Comparison of ENCODE assay signal across 19 mouse cellular contexts in the genomic region with DNA sequence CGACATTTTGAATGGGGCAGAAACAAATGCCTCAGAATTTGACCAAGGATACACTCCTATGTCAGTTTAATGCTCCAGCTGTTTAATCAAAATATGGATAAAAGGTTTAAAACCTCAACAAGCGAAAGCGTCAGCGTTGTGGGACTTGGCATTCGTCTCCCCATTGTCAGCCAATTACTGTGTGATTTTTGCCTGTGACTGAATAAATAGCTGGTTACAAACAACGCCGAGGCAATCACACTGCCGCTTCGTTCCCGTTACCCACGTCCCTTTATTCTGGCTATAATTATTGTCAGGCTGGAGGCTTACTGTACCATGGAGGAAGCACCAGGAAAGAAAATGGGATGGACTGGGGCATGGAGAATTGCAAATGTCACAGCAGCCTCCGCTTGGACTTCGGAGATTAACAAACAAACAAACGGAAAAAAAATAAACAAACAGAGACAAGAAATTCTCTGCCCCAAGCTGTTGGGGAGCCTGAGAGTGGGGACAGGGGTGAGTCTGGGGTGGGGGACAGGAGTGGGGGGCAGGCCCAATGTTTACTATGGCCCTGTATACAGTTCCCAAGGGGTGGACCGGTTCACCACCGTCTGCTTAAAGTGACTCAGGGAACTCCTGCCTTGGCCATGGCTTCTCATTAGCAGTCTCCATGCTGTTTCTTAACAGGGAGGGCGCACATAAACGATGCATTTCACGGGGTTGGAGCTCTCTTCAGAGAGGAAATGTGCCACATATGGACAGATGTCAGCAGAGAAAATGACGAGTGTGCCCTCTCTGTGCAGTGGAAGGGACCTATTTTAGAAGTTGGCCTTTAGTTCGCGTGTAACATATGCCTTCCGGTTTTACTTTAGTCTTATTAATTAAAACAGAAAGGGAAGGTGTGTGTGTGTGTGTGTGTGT.
DNase-seq lines count a peak whose midpoint lies in the region; ATAC-seq and TF ChIP-seq lines count a peak whose summit lies in the region.
"Had no signal": no experiment of that assay in that cellular context is flagged by ENCODE, and none has a peak within 500 bp of the region (broad histone marks: within the 10 kb centered on the region; RNA-seq: fewer than 3 reads in every experiment).

No protein-coding gene starts in this region.

- H3K4me3 ChIP-seq in hindbrain, embryonic 13.5 days: no peak overlapping the region
- no peak overlapping the region for H3K4me3 ChIP-seq in midbrain, embryonic 14.5 days (replicated peaks; ENCODE audit: low read depth, low read length)
- H3K4me3 ChIP-seq: gastrocnemius, adult 2 months; heart, embryonic 15.5 days; left cerebral cortex, adult 2 months; liver, embryonic 15.5 days; megakaryocyte, embryonic 14.5 days had no signal

- peak overlapping the region; percentile 39; the same call in 1 of the 2 replicates for H3K9ac ChIP-seq in hindbrain, embryonic 13.5 days
- no peak overlapping the region for H3K9ac ChIP-seq in midbrain, embryonic 14.5 days (replicated peaks; ENCODE audit: low read length)
- H3K9ac ChIP-seq: heart, embryonic 15.5 days; liver, embryonic 15.5 days had no signal

- no peaks in the 10 kb centered on the region for H3K27me3 ChIP-seq in hindbrain, embryonic 13.5 days
- H3K27me3 ChIP-seq in midbrain, embryonic 14.5 days (ENCODE audit: control insufficient read depth, insufficient read depth, low read length): no peaks in the 10 kb centered on the region
- H3K27me3 ChIP-seq: heart, embryonic 15.5 days; liver, embryonic 15.5 days; megakaryocyte, embryonic 14.5 days had no signal

- no peak for TF ChIP-seq CTCF in brain, embryonic 14.5 days (IDR thresholded peaks at IDR 0.05; ENCODE audit: borderline replicate concordance, extremely low read depth, insufficient read depth, insufficient read length)

- peaks cover 17% of the 10 kb centered on the region for H3K4me1 ChIP-seq in hindbrain, embryonic 13.5 days (replicated peaks)
- H3K4me1 ChIP-seq in midbrain, embryonic 14.5 days (ENCODE audit: control insufficient read depth, insufficient read depth, low read length): peaks cover 8% of the 10 kb centered on the region
- H3K4me1 ChIP-seq: heart, embryonic 15.5 days; liver, embryonic 15.5 days; megakaryocyte, embryonic 14.5 days had no signal

- H3K4me2 ChIP-seq in hindbrain, embryonic 13.5 days: peak overlapping the region; percentile 40
- peak overlapping the region; percentile 37 for H3K4me2 ChIP-seq in midbrain, embryonic 14.5 days (ENCODE audit: low read length)
- H3K4me2 ChIP-seq: heart, embryonic 15.5 days; liver, embryonic 15.5 days had no signal

- no peak for ATAC-seq in hindbrain, embryonic 13.5 days (ENCODE audit: low FRiP score)
- ATAC-seq in midbrain, embryonic 14.5 days (ENCODE audit: low FRiP score, low TSS enrichment): no peak
- ATAC-seq: lung, postnatal 0 days had no signal

- H3K27ac ChIP-seq in hindbrain, embryonic 13.5 days: peak overlapping the region; percentile 67
- H3K27ac ChIP-seq in midbrain, embryonic 14.5 days (replicated peaks; ENCODE audit: low read depth, low read length): peak overlapping the region; percentile 68
- H3K27ac ChIP-seq: gastrocnemius, adult 2 months; heart, embryonic 15.5 days; kidney, postnatal 0 days; left cerebral cortex, adult 2 months; liver, embryonic 15.5 days had no signal

- WGBS in hindbrain, embryonic 13.5 days: 38% methylated on average over 23 of the region's 23 CpGs
- WGBS in midbrain, embryonic 14.5 days: 41% methylated on average over 23 of the region's 23 CpGs

- H3K36me3 ChIP-seq in hindbrain, embryonic 13.5 days: no peaks in the 10 kb centered on the region
- H3K36me3 ChIP-seq in midbrain, embryonic 14.5 days (ENCODE audit: control insufficient read depth, insufficient read depth, low read length): no peaks in the 10 kb centered on the region
- H3K36me3 ChIP-seq: heart, embryonic 15.5 days; liver, embryonic 15.5 days had no signal

- DNase-seq in brain, adult 2 months (ENCODE audit: low read depth, low spot score): peak; percentile 6
- peak; percentile 59 for DNase-seq in brain, embryonic 14.5 days (ENCODE audit: low read depth)
- peak; percentile 56 for DNase-seq in midbrain, embryonic 14.5 days
- no peak for DNase-seq in cerebellum, adult 8-10 months
- no peak for DNase-seq in kidney, postnatal 4 days
- no peak for DNase-seq in spleen, adult 12 weeks (ENCODE audit: low spot score)
- DNase-seq: cerebellum, postnatal 10 days; gastrocnemius, adult 2 months; heart, adult 18-20 months; kidney, adult 11 months; right cerebral cortex, postnatal 14 days; thymus, postnatal 36 days had no signal

- no peaks in the 10 kb centered on the region for H3K9me3 ChIP-seq in hindbrain, embryonic 13.5 days
- no peaks in the 10 kb centered on the region for H3K9me3 ChIP-seq in midbrain, embryonic 14.5 days (ENCODE audit: control insufficient read depth, low read length)
- H3K9me3 ChIP-seq: heart, embryonic 15.5 days; liver, embryonic 15.5 days had no signal

- no peak for TF ChIP-seq POLR2A in brain, embryonic 14.5 days (IDR thresholded peaks at IDR 0.05; ENCODE audit: borderline replicate concordance, extremely low read depth, insufficient read depth, insufficient read length, poor library complexity, severe bottlenecking)

Comparison
In these comparisons a context has a peak if more than half of its experiments do, and no peak if none do; other contexts are left out.
1. DNase-seq: peak in brain, adult 2 months (single experiment), brain, embryonic 14.5 days (single experiment) and midbrain, embryonic 14.5 days (single experiment); none in cerebellum, adult 8-10 months (single experiment), kidney, postnatal 4 days (0 of 2) and spleen, adult 12 weeks (single experiment).